Mouse (Mus musculus) forebrain, embryonic 15.5 days (tissue): Measurements from ENCODE around the gene Notch1. TPM values are rescaled to one million over a fixed set of nuclear protein-coding genes. Genes with fewer than 3 reads are reported as not detected.

ENCODE experiments used
- ATAC-seq: fragments of 200-750 bp; cut with Nextera tagmentation; replicated peaks from 2 replicates; pipeline ENCODE4 v1.8.0; 2017; ENCODE audit warnings: mild to moderate bottlenecking, moderate TSS enrichment, moderate library complexity
- H3K27ac ChIP-seq: fragments of 300-500 bp; sonication (generic); replicated peaks from 2 replicates; pipeline ENCODE4 v1.5.1; 2015; ENCODE audit warnings: mild to moderate bottlenecking, inconsistent platforms
- H3K27me3 ChIP-seq: fragments of 300-500 bp; sonication (generic); 2 replicates; pipeline ENCODE4 v1.6.1; 2015; ENCODE audit warnings: inconsistent platforms
- H3K36me3 ChIP-seq: fragments of 300-500 bp; sonication (generic); 2 replicates; pipeline ENCODE4 v1.6.1; 2015; ENCODE audit warnings: mild to moderate bottlenecking, inconsistent platforms
- H3K4me1 ChIP-seq: fragments of 300-500 bp; sonication (generic); 2 replicates; pipeline ENCODE4 v1.6.1; 2015; ENCODE audit warnings: inconsistent platforms
- H3K4me2 ChIP-seq: fragments of 300-500 bp; sonication (generic); replicated peaks from 2 replicates; pipeline ENCODE4 v1.6.1; 2015; ENCODE audit warnings: mild to moderate bottlenecking, inconsistent platforms
- H3K4me3 ChIP-seq: fragments of 300-500 bp; sonication (generic); 2 replicates; pipeline ENCODE4 v1.5.1; 2015; ENCODE audit warnings: mild to moderate bottlenecking, inconsistent platforms
- H3K9ac ChIP-seq: fragments of 300-500 bp; sonication (generic); replicated peaks from 2 replicates; pipeline ENCODE4 v1.6.1; 2015; ENCODE audit warnings: mild to moderate bottlenecking, inconsistent platforms
- H3K9me3 ChIP-seq: fragments of 300-500 bp; sonication (generic); 2 replicates; pipeline ENCODE4 v1.6.1; 2016; ENCODE audit warnings: inconsistent platforms
- WGBS: fragments of 180-500 bp; shearing (Covaris S2); methylation state at CpG from one replicate; pipeline ENCODE4 v1.1.7; 2015; ENCODE audit warnings: mixed read lengths; 5-methylcytosine and 5-hydroxymethylcytosine counted together
- polyA plus RNA-seq: library from polyadenylated mRNA; unstranded; fragments of >200 nt; fragmentation: Nextera tagmentation; extraction: Ambion mirVana; gene quantifications from 2 replicates; pipeline ENCODE4 v1.2.1, GENCODE M21; 2015

The Notch1 gene
- polyA plus RNA-seq, 1 experiment from 2014 or later: 22.6 TPM

GRCm38 (mm10) chr2:26529221-26529805, 12.8 kb upstream of the Notch1 start:
- Histone ChIP-seq H3K27me3 (no peaks in the 10 kb centered on the region), H3K9ac (no peak overlapping the region), H3K27ac (no peak overlapping the region), H3K4me3 (no peak overlapping the region), H3K36me3 (no peaks in the 10 kb centered on the region), H3K9me3 (no peaks in the 10 kb centered on the region), H3K4me1 (peaks cover 14% of the 10 kb centered on the region), H3K4me2 (no peak overlapping the region)
- WGBS: 58% methylated on average over 4 of the region's 4 CpGs
- no peak for ATAC-seq

- H3K27ac ChIP-seq: no peak overlapping the region
- no peak overlapping the region for H3K4me3 ChIP-seq
Observed at GRCm38 (mm10) chr2:26526443-26527257, 10.2 kb upstream of the Notch1 start.

GRCm38 (mm10) chr2:26525355-26526018, 9.0 kb upstream of the Notch1 start:
- H3K4me1 ChIP-seq: no peaks in the 10 kb centered on the region
- no peak overlapping the region for H3K4me2 ChIP-seq
- H3K36me3 ChIP-seq: no peaks in the 10 kb centered on the region
- no peaks in the 10 kb centered on the region for H3K9me3 ChIP-seq
- no peak for ATAC-seq
- H3K9ac ChIP-seq: no peak overlapping the region
- no peak overlapping the region for H3K27ac ChIP-seq
- H3K4me3 ChIP-seq: no peak overlapping the region
- H3K27me3 ChIP-seq: no peaks in the 10 kb centered on the region
- 59% methylated on average over 9 of the region's 9 CpGs for WGBS

More at GRCm38 (mm10) chr2:26526443-26527257, 10.2 kb upstream of the Notch1 start:
- Histone ChIP-seq H3K9me3 (no peaks in the 10 kb centered on the region), H3K27me3 (no peaks in the 10 kb centered on the region), H3K9ac (no peak overlapping the region), H3K4me2 (no peak overlapping the region), H3K36me3 (no peaks in the 10 kb centered on the region), H3K4me1 (no peaks in the 10 kb centered on the region)
- 48% methylated on average over 11 of the region's 11 CpGs for WGBS
- ATAC-seq: no peak

DNA sequence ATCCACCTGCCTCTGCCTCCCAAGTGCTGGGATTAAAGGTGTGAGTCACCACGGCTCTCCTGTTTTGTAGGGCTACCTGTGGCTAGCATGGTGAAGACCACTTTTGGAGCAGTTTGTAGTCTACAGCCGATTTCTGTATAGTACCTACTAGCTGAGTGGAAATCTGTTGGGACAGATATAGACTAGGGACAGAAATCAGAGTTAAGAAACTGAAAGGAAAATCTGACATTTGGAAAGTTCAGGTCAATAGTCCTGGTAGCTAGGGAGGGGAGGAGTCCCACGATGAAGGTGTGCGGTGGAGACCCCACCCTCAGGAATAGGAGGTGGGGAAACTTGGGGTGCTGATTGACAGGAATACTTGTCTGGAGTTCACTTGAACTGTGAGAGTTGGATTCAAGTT, 5.9 kb upstream of the Notch1 start:
- Histone ChIP-seq H3K9ac (no peak overlapping the region), H3K4me3 (no peak overlapping the region), H3K27me3 (no peaks in the 10 kb centered on the region), H3K4me1 (peaks cover 8% of the 10 kb centered on the region), H3K9me3 (no peaks in the 10 kb centered on the region), H3K4me2 (no peak overlapping the region), H3K27ac (no peak overlapping the region), H3K36me3 (no peaks in the 10 kb centered on the region)
- WGBS: 94% methylated on average over 4 of the region's 4 CpGs
- no peak for ATAC-seq

DNA sequence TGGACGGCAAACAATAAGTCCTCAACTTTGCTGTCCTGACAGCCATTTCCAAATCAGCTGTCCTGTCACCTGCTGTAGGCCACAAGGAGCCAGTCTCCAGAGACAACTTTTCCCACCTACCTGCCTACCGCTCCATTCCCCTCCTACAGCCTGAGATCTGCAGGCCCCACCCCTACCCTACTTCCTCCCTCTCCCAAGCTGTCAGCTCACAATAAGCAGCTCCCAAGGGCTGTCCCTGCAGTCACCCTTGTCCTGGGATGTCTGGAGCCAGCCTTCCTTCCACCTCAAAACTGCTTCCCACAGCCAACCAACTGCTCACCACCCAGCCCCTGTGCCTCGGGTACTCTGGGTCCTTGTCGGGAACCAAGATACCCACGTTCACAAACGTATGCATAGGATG, 3.3 kb upstream of the Notch1 start:
- Histone ChIP-seq H3K9ac (no peak overlapping the region), H3K4me2 (no peak overlapping the region), H3K27ac (no peak overlapping the region), H3K4me3 (no peak overlapping the region), H3K9me3 (no peaks in the 10 kb centered on the region), H3K27me3 (no peaks in the 10 kb centered on the region), H3K4me1 (peaks cover 15% of the 10 kb centered on the region), H3K36me3 (no peaks in the 10 kb centered on the region)
- ATAC-seq: no peak
- 97% methylated on average over 6 of the region's 6 CpGs for WGBS

DNA sequence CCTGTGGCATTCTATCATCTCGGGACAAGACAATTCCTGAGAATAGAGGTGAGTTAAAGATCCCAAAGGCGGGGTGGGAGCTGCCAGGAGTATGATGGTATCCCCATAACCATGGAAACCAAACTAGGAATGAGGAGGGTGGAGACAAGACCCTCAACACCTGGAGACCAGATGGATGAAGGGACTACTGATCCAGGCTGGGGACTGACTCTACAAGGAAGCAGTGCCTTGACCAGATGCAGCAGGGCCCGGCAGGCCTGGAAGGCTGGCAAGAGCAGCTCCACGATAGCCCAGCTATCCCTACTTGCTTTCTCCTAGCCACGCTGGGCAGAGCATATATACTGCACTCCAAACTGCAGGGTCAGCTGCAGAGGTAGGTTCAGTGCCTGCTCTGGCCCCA, 524 bp upstream of the Notch1 start:
- WGBS: 90% methylated on average over 5 of the region's 5 CpGs
- Histone ChIP-seq H3K36me3 (no peaks in the 10 kb centered on the region), H3K9me3 (no peaks in the 10 kb centered on the region), H3K4me3 (no peak overlapping the region), H3K4me2 (no peak overlapping the region), H3K27me3 (no peaks in the 10 kb centered on the region), H3K4me1 (peaks cover 15% of the 10 kb centered on the region), H3K9ac (no peak overlapping the region), H3K27ac (no peak overlapping the region)
- no peak for ATAC-seq

- Histone ChIP-seq H3K9ac (no peak overlapping the region), H3K36me3 (no peaks in the 10 kb centered on the region), H3K4me2 (no peak overlapping the region), H3K9me3 (no peaks in the 10 kb centered on the region), H3K4me3 (no peak overlapping the region), H3K27ac (no peak overlapping the region), H3K4me1 (peaks cover 15% of the 10 kb centered on the region), H3K27me3 (no peaks in the 10 kb centered on the region)
- ATAC-seq: no peak
- 82% methylated on average over 2 of the region's 2 CpGs for WGBS
Observed at GRCm38 (mm10) chr2:26515335-26515734, 1.1 kb downstream of the Notch1 start.

- Histone ChIP-seq H3K36me3 (no peaks in the 10 kb centered on the region), H3K4me1 (peaks cover 12% of the 10 kb centered on the region), H3K27ac (no peak overlapping the region), H3K4me2 (no peak overlapping the region), H3K4me3 (no peak overlapping the region), H3K9ac (no peak overlapping the region), H3K27me3 (no peaks in the 10 kb centered on the region), H3K9me3 (no peaks in the 10 kb centered on the region)
- no peak for ATAC-seq
- 92% methylated on average over 4 of the region's 4 CpGs for WGBS
Observed at GRCm38 (mm10) chr2:26513105-26513745, 3.2 kb downstream of the Notch1 start.

DNA sequence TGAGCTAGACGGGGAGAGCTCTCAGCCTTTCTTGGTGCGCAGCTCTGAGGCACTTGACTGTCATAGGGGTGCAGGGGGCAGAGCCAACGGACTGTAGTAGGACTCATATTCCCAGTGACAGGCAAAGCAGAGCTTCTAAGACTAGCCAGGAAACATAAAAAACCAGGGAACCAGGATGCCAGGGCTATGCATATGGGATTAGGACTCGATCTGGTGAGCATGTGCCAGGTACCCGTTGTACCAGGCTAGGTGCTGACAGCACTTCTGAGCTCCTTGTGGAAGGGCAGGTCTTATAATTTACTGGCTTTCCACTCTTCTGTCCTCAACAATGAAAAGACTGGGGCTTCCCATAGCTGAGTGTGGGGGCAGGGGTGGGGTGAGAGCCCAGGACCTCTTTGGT, 7.8 kb downstream of the Notch1 start:
- no peak for ATAC-seq
- H3K4me1 ChIP-seq: peaks cover 31% of the 10 kb centered on the region
- H3K4me2 ChIP-seq: no peak overlapping the region
- H3K36me3 ChIP-seq: no peaks in the 10 kb centered on the region
- H3K4me3 ChIP-seq: no peak overlapping the region
- no peak overlapping the region for H3K27ac ChIP-seq
- no peaks in the 10 kb centered on the region for H3K9me3 ChIP-seq
- H3K9ac ChIP-seq: no peak overlapping the region
- 0 out of 2 replicates have a peak, but pooled peaks cover 3% of the 10 kb centered on the region for H3K27me3 ChIP-seq
- WGBS: 70% methylated on average over 5 of the region's 5 CpGs

DNA sequence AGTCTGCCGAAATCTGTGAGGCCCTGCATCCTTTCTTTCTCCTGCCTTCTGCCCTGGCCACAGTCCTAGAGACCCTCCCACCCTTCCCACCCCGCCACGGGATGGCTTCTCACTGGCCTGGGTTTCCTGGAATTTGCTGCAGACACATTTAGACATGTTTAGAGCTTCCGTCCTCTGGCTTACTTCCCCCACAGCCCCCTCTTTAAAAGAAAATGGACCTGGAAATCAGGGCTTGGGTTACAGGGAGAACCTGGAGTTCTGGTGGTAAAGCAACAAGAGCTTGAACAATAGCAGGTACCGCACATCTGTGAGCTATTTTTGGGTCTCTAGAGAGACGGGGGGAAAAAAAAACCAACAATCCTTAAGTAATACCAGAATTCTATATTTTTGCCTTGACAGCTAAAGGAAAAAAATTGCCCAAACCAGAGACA, 8.5 kb downstream of the Notch1 start:
- H3K36me3 ChIP-seq: no peaks in the 10 kb centered on the region
- H3K27ac ChIP-seq: no peak overlapping the region
- 19% methylated on average over 6 of the region's 6 CpGs for WGBS
- H3K4me1 ChIP-seq: peaks cover 37% of the 10 kb centered on the region
- ATAC-seq: no peak
- H3K9ac ChIP-seq: no peak overlapping the region
- no peak overlapping the region for H3K4me3 ChIP-seq
- H3K27me3 ChIP-seq: 0 out of 2 replicates have a peak, but pooled peaks cover 8% of the 10 kb centered on the region
- H3K4me2 ChIP-seq: no peak overlapping the region
- no peaks in the 10 kb centered on the region for H3K9me3 ChIP-seq

DNA sequence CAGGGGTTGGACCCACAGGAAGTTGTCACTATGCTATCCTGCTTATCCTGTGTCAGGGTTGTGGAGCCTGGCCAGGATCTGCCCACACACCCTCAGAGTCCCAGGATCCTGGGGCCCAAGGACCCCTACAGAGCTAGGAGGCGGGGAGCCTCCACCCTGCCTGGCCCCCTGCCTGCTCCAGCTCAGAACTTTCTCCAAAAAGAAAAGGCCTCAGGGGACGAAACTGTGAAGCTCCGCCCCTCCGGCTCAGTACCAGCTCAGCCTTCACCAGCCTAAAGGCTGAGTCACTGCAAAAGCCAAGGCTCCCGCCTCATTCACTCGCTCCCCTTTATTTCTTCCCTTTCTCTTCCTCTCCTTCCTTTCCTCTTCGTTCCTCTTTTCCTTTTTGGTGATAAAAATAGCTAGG, 9.0 kb downstream of the Notch1 start:
- H3K4me3 ChIP-seq: no peak overlapping the region
- no peaks in the 10 kb centered on the region for H3K36me3 ChIP-seq
- H3K27ac ChIP-seq: peak overlapping the region; percentile 45
- peaks cover 42% of the 10 kb centered on the region for H3K4me1 ChIP-seq
- H3K4me2 ChIP-seq: no peak overlapping the region
- 0 out of 2 replicates have a peak, but pooled peaks cover 8% of the 10 kb centered on the region for H3K27me3 ChIP-seq
- no peak overlapping the region for H3K9ac ChIP-seq
- no peak for ATAC-seq
- H3K9me3 ChIP-seq: no peaks in the 10 kb centered on the region
- 3% methylated on average over 7 of the region's 7 CpGs for WGBS
